Mouse (Mus musculus): ENCODE measurements around the gene BC016579. TPM values are rescaled to one million over a fixed set of nuclear protein-coding genes. Genes with fewer than 3 reads are reported as not detected.

The BC016579 gene
- total RNA-seq, 2 experiments from 2014 or later: not detected

- DNase-seq: no peak
Measured at GRCm38 (mm10) chr16:45641301-45641700, 12.6 kb downstream of the BC016579 start.

GRCm38 (mm10) chr16:45640070-45640762, 13.7 kb downstream of the BC016579 start:
- DNase-seq: no peak

- no peak for DNase-seq
Measured at GRCm38 (mm10) chr16:45635826-45636225, 18.0 kb downstream of the BC016579 start.

- DNase-seq: no peak
Measured at GRCm38 (mm10) chr16:45632420-45632819, 21.4 kb downstream of the BC016579 start.

GRCm38 (mm10) chr16:45630347-45630960, 23.4 kb downstream of the BC016579 start:
- no peak for DNase-seq

GRCm38 (mm10) chr16:45629497-45630105, 24.3 kb downstream of the BC016579 start:
- no peak for DNase-seq

- DNase-seq: no peak
Measured at GRCm38 (mm10) chr16:45625342-45625741, 28.5 kb downstream of the BC016579 start.

GRCm38 (mm10) chr16:45624791-45625190, 29.1 kb downstream of the BC016579 start:
- DNase-seq: no peak

- DNase-seq: no peak
Measured at GRCm38 (mm10) chr16:45623230-45623629, 30.6 kb downstream of the BC016579 start.

- no peak for DNase-seq
Measured at GRCm38 (mm10) chr16:45619751-45620375, 34.0 kb downstream of the BC016579 start.

GRCm38 (mm10) chr16:45615944-45616343, 37.9 kb downstream of the BC016579 start:
- DNase-seq: no peak

- DNase-seq: no peak
Measured at GRCm38 (mm10) chr16:45613247-45613646, 40.6 kb downstream of the BC016579 start.

GRCm38 (mm10) chr16:45610267-45610666, 43.6 kb downstream of the BC016579 start, which contains the start of gene Gcsam:
Gene Gcsam (plus strand): TSS chr16:45610380.
- no peak for DNase-seq

GRCm38 (mm10) chr16:45609300-45609699, 44.6 kb downstream of the BC016579 start:
- no peak for DNase-seq

GRCm38 (mm10) chr16:45608481-45608954, 45.4 kb downstream of the BC016579 start:
- no peak for DNase-seq

- DNase-seq: no peak
Measured at GRCm38 (mm10) chr16:45595494-45595893, 58.4 kb downstream of the BC016579 start.

GRCm38 (mm10) chr16:45593656-45594055, 60.2 kb downstream of the BC016579 start:
- no peak for DNase-seq

- DNase-seq: no peak
Measured at GRCm38 (mm10) chr16:45582512-45582911, 71.4 kb downstream of the BC016579 start.

- no peak for DNase-seq
Measured at GRCm38 (mm10) chr16:45579883-45580282, 74.0 kb downstream of the BC016579 start.

Data from gastrocnemius, postnatal 25 days (tissue).